Mouse (Mus musculus) macrophage (primary cell): ENCODE measurements around the gene Tcf7l1. TPM values are rescaled to one million over a fixed set of nuclear protein-coding genes. Genes with fewer than 3 reads are reported as not detected.

Source experiments
- H3K27ac ChIP-seq: fragments of 350-480 bp; formaldehyde crosslinking; 2 replicates; pipeline ENCODE4 v1.9.0; 2021
- H3K36me3 ChIP-seq: fragments of 350-480 bp; formaldehyde crosslinking; 2 replicates; pipeline ENCODE4 v1.9.0; 2021; ENCODE audit errors: inconsistent target
- H3K4me3 ChIP-seq: fragments of 350-480 bp; formaldehyde crosslinking; 2 replicates; pipeline ENCODE4 v1.9.0; 2021; ENCODE audit errors: inconsistent target
- H3K79me2 ChIP-seq: fragments of 350-480 bp; formaldehyde crosslinking; 2 replicates; pipeline ENCODE4 v1.9.0; 2021; ENCODE audit errors: inconsistent target
- WGBS: methylation state at CpG from one replicate; pipeline ENCODE4 v1.1.7; 2026; ENCODE audit warnings: inconsistent platforms; ENCODE audit not compliant: missing documents; 5-methylcytosine and 5-hydroxymethylcytosine counted together
- polyA plus RNA-seq: library from polyadenylated mRNA; stranded (reverse); fragments of 250-400 nt; gene quantifications from 3 replicates; pipeline ENCODE4 v1.2.4, GENCODE M21; 2018; ENCODE audit warnings: inconsistent platforms

Tcf7l1 gene
- polyA plus RNA-seq, 1 experiment from 2014 or later = not detected

GRCm38 (mm10) chr6:72720852-72721251 is 68.2 kb downstream of the Tcf7l1 start:
- Histone ChIP-seq H3K27ac (no peak overlapping the region), H3K79me2 (no peaks in the 10 kb centered on the region), H3K4me3 (no peak overlapping the region), H3K36me3 (no peaks in the 10 kb centered on the region)
- WGBS = 93% methylated on average over 3 of the region's 3 CpGs

- Histone ChIP-seq H3K27ac (no peak overlapping the region), H3K36me3 (no peaks in the 10 kb centered on the region), H3K79me2 (no peaks in the 10 kb centered on the region), H3K4me3 (no peak overlapping the region)
- 31% methylated on average over 4 of the region's 4 CpGs for WGBS
Observed at GRCm38 (mm10) chr6:72714726-72715125, 74.3 kb downstream of the Tcf7l1 start.

GRCm38 (mm10) chr6:72714250-72714649 is 74.8 kb downstream of the Tcf7l1 start:
- Histone ChIP-seq H3K79me2 (no peaks in the 10 kb centered on the region), H3K4me3 (no peak overlapping the region), H3K27ac (no peak overlapping the region), H3K36me3 (no peaks in the 10 kb centered on the region)
- 94% methylated on average over 8 of the region's 9 CpGs for WGBS

GRCm38 (mm10) chr6:72711508-72712081 is 77.5 kb downstream of the Tcf7l1 start:
- Histone ChIP-seq H3K4me3 (no peak overlapping the region), H3K36me3 (no peaks in the 10 kb centered on the region), H3K79me2 (no peaks in the 10 kb centered on the region), H3K27ac (no peak overlapping the region)
- 49% methylated on average over 8 of the region's 8 CpGs for WGBS

GRCm38 (mm10) chr6:72710897-72711507 is 78.1 kb downstream of the Tcf7l1 start:
- no peak overlapping the region for H3K27ac ChIP-seq
- H3K79me2 ChIP-seq = no peaks in the 10 kb centered on the region
- no peak overlapping the region for H3K4me3 ChIP-seq
- 81% methylated on average over 10 of the region's 10 CpGs for WGBS
- H3K36me3 ChIP-seq = no peaks in the 10 kb centered on the region

GRCm38 (mm10) chr6:72699467-72700126 is 89.5 kb downstream of the Tcf7l1 start:
- no peak overlapping the region for H3K27ac ChIP-seq
- no peaks in the 10 kb centered on the region for H3K79me2 ChIP-seq
- no peak overlapping the region for H3K4me3 ChIP-seq
- 96% methylated on average over 5 of the region's 5 CpGs for WGBS
- H3K36me3 ChIP-seq = no peaks in the 10 kb centered on the region

- Histone ChIP-seq H3K4me3 (no peak overlapping the region), H3K79me2 (no peaks in the 10 kb centered on the region), H3K36me3 (no peaks in the 10 kb centered on the region), H3K27ac (no peak overlapping the region)
- WGBS = 93% methylated on average over 5 of the region's 5 CpGs
Observed at GRCm38 (mm10) chr6:72698559-72698958, 90.5 kb downstream of the Tcf7l1 start.

- Histone ChIP-seq H3K36me3 (no peaks in the 10 kb centered on the region), H3K4me3 (no peak overlapping the region), H3K27ac (no peak overlapping the region), H3K79me2 (no peaks in the 10 kb centered on the region)
- WGBS = 93% methylated on average over 11 of the region's 11 CpGs
Observed at GRCm38 (mm10) chr6:72696601-72697335, 92.3 kb downstream of the Tcf7l1 start.

GRCm38 (mm10) chr6:72694791-72695204 is 94.3 kb downstream of the Tcf7l1 start:
- H3K4me3 ChIP-seq = no peak overlapping the region
- 96% methylated on average over 8 of the region's 10 CpGs for WGBS
- no peaks in the 10 kb centered on the region for H3K79me2 ChIP-seq
- no peaks in the 10 kb centered on the region for H3K36me3 ChIP-seq
- H3K27ac ChIP-seq = no peak overlapping the region

- WGBS = 80% methylated on average over 5 of the region's 5 CpGs
- Histone ChIP-seq H3K27ac (no peak overlapping the region), H3K36me3 (no peaks in the 10 kb centered on the region), H3K79me2 (no peaks in the 10 kb centered on the region), H3K4me3 (no peak overlapping the region)
Observed at GRCm38 (mm10) chr6:72694047-72694790, 94.8 kb downstream of the Tcf7l1 start.

- Histone ChIP-seq H3K4me3 (no peak overlapping the region), H3K79me2 (no peaks in the 10 kb centered on the region), H3K36me3 (no peaks in the 10 kb centered on the region), H3K27ac (no peak overlapping the region)
- WGBS = 69% methylated on average over 5 of the region's 6 CpGs
Observed at GRCm38 (mm10) chr6:72692469-72692868, 96.6 kb downstream of the Tcf7l1 start.

- Histone ChIP-seq H3K4me3 (no peak overlapping the region), H3K27ac (no peak overlapping the region), H3K79me2 (no peaks in the 10 kb centered on the region), H3K36me3 (no peaks in the 10 kb centered on the region)
- 93% methylated on average over 9 of the region's 9 CpGs for WGBS
Observed at GRCm38 (mm10) chr6:72691549-72691948, 97.5 kb downstream of the Tcf7l1 start.

GRCm38 (mm10) chr6:72690595-72690994 is 98.5 kb downstream of the Tcf7l1 start:
- no peak overlapping the region for H3K27ac ChIP-seq
- H3K79me2 ChIP-seq = no peaks in the 10 kb centered on the region
- H3K4me3 ChIP-seq = no peak overlapping the region
- 82% methylated on average over 10 of the region's 10 CpGs for WGBS
- no peaks in the 10 kb centered on the region for H3K36me3 ChIP-seq

- Histone ChIP-seq H3K4me3 (no peak overlapping the region), H3K79me2 (no peaks in the 10 kb centered on the region), H3K36me3 (no peaks in the 10 kb centered on the region), H3K27ac (no peak overlapping the region)
- WGBS = 88% methylated on average over 6 of the region's 8 CpGs
Observed at GRCm38 (mm10) chr6:72690001-72690400, 99.1 kb downstream of the Tcf7l1 start.
